Mouse (Mus musculus) intestine, embryonic 15.5 days (tissue): ENCODE data around the gene Kif5c. TPM values are rescaled to one million over a fixed set of nuclear protein-coding genes. Genes with fewer than 3 reads are reported as not detected.

Source experiments
- ATAC-seq: fragments of 200-750 bp; cut with Nextera tagmentation; 2 replicates; pipeline ENCODE4 v1.8.0; 2017; ENCODE audit warnings: moderate TSS enrichment, moderate library complexity
- H3K27ac ChIP-seq: fragments of 300-500 bp; sonication (generic); 2 replicates; pipeline ENCODE4 v1.5.1; 2015; ENCODE audit warnings: mild to moderate bottlenecking, inconsistent platforms
- H3K27me3 ChIP-seq: fragments of 300-500 bp; sonication (generic); replicated peaks from 2 replicates; pipeline ENCODE4 v1.6.1; 2015; ENCODE audit warnings: inconsistent platforms
- H3K36me3 ChIP-seq: fragments of 300-500 bp; sonication (generic); 2 replicates; pipeline ENCODE4 v1.6.1; 2015; ENCODE audit warnings: inconsistent platforms
- H3K4me1 ChIP-seq: fragments of 300-500 bp; sonication (generic); replicated peaks from 2 replicates; pipeline ENCODE4 v1.6.1; 2015; ENCODE audit warnings: inconsistent platforms
- H3K4me2 ChIP-seq: fragments of 300-500 bp; sonication (generic); replicated peaks from 2 replicates; pipeline ENCODE4 v1.6.1; 2015; ENCODE audit warnings: mild to moderate bottlenecking, inconsistent platforms
- H3K4me3 ChIP-seq: fragments of 300-500 bp; sonication (generic); replicated peaks from 2 replicates; pipeline ENCODE4 v1.5.1; 2015; ENCODE audit warnings: inconsistent platforms
- H3K9ac ChIP-seq: fragments of 300-500 bp; sonication (generic); 2 replicates; pipeline ENCODE4 v1.6.1; 2015; ENCODE audit warnings: inconsistent platforms
- H3K9me3 ChIP-seq: fragments of 300-500 bp; sonication (generic); 2 replicates; pipeline ENCODE4 v1.6.1; 2016; ENCODE audit warnings: inconsistent platforms
- WGBS: fragments of 180-500 bp; shearing (Covaris S2); methylation state at CpG from one replicate; pipeline ENCODE4 v1.1.7; 2015; 5-methylcytosine and 5-hydroxymethylcytosine counted together
- polyA plus RNA-seq: library from polyadenylated mRNA; unstranded; fragments of >200 nt; fragmentation: Nextera tagmentation; extraction: Ambion mirVana; gene quantifications from 2 replicates; pipeline ENCODE4 v1.2.1, GENCODE M21; 2015

The Kif5c gene
- polyA plus RNA-seq, 1 experiment from 2014 or later, result 8.2 TPM

DNA sequence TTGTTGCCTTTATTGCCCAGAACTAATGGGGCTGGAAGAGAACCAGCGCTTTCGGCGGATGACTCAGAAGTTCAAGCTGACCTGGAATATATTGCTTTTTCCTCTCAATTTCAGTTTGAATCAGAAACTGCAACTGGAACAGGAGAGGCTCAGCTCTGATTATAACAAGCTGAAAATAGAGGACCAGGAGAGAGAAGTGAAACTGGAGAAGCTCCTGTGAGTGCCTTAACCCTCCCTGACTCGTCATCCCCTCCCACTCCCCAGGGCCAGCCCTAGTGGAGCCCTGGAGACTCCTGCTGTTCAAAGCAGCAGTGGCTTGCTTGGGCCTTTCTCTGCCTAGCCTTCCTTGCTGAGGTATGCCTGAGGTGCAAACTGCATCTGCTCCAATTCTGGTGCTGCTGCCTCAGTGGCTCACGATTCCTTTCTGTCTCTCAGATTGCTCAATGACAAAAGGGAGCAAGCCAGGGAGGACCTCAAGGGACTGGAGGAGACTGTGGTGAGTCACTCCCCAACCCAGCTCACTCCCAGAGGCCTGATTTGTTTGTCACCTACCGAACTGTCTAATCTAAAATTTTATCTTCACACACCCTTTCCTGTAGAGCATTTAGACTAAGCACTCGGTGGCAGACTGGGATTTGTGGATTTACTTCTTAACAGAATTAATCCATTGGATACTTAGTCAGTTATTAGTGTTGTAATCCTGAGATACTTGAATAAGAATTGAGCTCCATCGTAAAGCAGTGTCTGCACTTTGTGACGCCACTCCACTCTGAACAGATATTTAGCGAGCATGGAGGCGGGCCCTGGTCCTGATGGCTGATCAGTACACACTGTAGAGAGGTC lies 125.4 kb downstream of the Kif5c start:
- H3K4me3 ChIP-seq, result no peak overlapping the region
- no peaks in the 10 kb centered on the region for H3K36me3 ChIP-seq
- H3K9ac ChIP-seq, result no peak overlapping the region
- peak overlapping the region; percentile 30; the same call in 1 of the 2 replicates for H3K4me2 ChIP-seq
- no peaks in the 10 kb centered on the region for H3K9me3 ChIP-seq
- ATAC-seq, result peak; percentile 25; the same call in 1 of the 2 replicates
- H3K27ac ChIP-seq, result 0 out of 2 replicates have a peak overlapping the region, but pooled peaks have one; percentile 22
- no peaks in the 10 kb centered on the region for H3K27me3 ChIP-seq
- WGBS, result 48% methylated on average over 11 of the region's 11 CpGs
- peaks cover 14% of the 10 kb centered on the region for H3K4me1 ChIP-seq

DNA sequence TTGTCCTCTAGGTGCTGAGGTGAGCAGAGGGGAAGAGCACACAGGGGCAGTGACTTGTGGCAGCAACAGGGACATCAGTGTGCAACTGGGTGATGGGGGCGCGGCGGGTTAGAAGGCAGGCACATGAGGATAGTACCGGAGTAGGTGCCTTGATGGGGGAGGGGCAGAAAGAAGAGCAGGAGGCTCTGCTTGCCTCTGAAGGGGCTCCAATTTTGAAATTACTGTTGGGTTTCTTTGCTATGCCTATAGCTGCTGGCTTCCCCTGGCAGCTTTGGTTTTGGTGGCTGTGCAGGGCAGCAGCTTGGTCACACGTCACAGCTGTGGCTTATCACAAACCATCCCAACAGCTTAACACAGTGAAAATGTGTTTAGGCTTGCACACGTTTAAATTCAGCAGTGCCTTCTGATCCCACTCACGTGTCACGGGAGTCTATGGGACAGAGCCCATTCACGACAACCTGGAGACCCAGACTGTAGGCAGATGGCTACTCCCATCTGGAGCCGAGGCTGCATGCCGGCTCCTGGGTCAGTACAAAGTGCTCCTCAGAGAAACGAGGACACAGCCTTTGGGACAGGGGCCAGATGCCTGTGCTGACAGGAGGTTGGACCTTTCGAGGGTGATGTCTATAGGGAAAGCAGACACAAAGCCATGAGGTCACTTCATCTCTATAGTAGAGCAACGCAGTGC lies 126.1 kb downstream of the Kif5c start:
- ATAC-seq, result no peak
- 0 out of 2 replicates have a peak overlapping the region, but pooled peaks have one; percentile 9 for H3K4me2 ChIP-seq
- no peak overlapping the region for H3K27ac ChIP-seq
- H3K9me3 ChIP-seq, result no peaks in the 10 kb centered on the region
- H3K9ac ChIP-seq, result no peak overlapping the region
- H3K4me3 ChIP-seq, result no peak overlapping the region
- peaks cover 14% of the 10 kb centered on the region for H3K4me1 ChIP-seq
- H3K27me3 ChIP-seq, result no peaks in the 10 kb centered on the region
- WGBS, result 64% methylated on average over 14 of the region's 14 CpGs
- H3K36me3 ChIP-seq, result no peaks in the 10 kb centered on the region

DNA sequence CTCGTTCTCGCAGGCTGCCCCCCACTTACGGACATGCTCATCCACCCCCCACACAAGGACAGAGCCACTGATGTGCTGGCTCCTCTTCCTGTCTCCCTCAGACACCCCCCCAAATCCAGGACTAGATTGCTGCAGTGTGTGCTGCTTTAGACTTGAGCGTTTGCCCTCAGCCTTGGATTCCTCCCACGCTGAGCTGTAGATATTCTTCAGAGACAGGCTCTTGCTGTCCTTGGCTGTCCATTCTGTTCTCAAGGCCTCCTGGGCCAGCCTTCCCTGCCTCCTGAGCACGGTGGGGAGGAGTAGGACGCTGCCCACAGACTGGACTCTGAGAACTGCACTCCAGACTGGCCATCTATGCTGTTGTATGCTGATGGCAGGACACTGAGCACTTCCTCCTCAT lies 127.8 kb downstream of the Kif5c start:
- Histone ChIP-seq H3K36me3 (no peaks in the 10 kb centered on the region), H3K27me3 (no peaks in the 10 kb centered on the region), H3K9me3 (no peaks in the 10 kb centered on the region), H3K27ac (no peak overlapping the region), H3K4me1 (peaks cover 13% of the 10 kb centered on the region), H3K4me3 (no peak overlapping the region), H3K9ac (no peak overlapping the region), H3K4me2 (no peak overlapping the region)
- no peak for ATAC-seq
- 70% methylated on average over 7 of the region's 7 CpGs for WGBS

DNA sequence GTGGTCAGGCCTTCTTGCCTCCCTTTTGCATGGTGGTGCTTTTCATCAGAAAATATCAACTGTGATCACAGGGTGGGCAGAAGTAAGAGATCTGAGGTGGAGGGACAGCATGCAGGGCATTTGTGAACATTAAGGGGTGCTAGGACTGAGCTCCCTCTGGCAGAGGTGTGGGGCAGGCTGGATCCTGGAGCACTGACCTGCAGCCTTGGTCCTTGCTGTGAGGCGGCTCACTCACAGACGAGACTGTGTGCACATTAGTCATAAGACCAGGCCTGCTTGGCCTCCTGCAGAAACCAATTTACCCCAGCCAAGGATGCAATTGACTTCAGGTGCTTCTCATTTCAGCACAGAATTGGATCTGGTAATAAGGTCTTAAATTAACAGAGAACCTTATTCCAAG lies 128.6 kb downstream of the Kif5c start:
- Histone ChIP-seq H3K4me1 (peaks cover 11% of the 10 kb centered on the region), H3K27ac (no peak overlapping the region), H3K27me3 (no peaks in the 10 kb centered on the region), H3K36me3 (no peaks in the 10 kb centered on the region), H3K4me3 (no peak overlapping the region), H3K9ac (no peak overlapping the region), H3K9me3 (no peaks in the 10 kb centered on the region), H3K4me2 (no peak overlapping the region)
- WGBS, result 81% methylated on average over 2 of the region's 2 CpGs
- no peak for ATAC-seq

DNA sequence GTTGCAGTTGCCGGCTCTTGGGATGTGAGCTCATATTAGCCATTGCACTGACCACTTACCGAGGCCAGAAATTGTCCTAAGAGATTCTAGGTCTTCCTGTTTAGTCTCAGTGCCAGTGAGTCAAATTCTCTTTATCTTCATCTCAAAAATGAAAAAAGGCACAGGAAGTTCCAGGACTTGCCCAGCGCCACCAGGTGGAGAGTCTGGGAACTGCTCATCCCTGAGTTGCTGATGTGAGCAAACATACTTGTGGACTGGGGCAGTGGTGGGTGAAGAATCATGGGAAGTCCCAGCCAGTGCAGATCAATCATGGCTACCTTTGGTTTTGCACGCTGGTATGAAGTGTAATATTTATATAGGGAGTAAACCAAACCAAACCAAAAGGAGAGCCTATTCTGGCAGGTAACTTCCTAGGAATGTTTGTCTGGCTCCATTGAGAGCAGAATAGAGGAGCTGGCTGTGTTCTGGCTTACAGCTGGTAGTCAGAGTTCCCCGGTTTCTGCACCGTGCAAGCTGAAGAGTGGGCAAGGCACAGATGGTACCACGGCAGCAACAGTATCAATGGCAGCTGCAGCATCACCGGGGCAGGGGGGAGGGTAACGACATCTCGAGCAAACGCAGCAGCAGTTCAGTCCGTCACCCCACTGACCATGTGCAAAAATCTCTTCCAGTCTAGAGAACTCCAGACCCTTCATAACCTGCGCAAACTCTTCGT lies 129.7 kb downstream of the Kif5c start:
- no peak overlapping the region for H3K4me3 ChIP-seq
- ATAC-seq, result no peak
- 75% methylated on average over 14 of the region's 14 CpGs for WGBS
- H3K4me1 ChIP-seq, result peaks cover 8% of the 10 kb centered on the region
- H3K9me3 ChIP-seq, result no peaks in the 10 kb centered on the region
- H3K27me3 ChIP-seq, result no peaks in the 10 kb centered on the region
- no peak overlapping the region for H3K4me2 ChIP-seq
- no peak overlapping the region for H3K27ac ChIP-seq
- H3K9ac ChIP-seq, result no peak overlapping the region
- no peaks in the 10 kb centered on the region for H3K36me3 ChIP-seq

DNA sequence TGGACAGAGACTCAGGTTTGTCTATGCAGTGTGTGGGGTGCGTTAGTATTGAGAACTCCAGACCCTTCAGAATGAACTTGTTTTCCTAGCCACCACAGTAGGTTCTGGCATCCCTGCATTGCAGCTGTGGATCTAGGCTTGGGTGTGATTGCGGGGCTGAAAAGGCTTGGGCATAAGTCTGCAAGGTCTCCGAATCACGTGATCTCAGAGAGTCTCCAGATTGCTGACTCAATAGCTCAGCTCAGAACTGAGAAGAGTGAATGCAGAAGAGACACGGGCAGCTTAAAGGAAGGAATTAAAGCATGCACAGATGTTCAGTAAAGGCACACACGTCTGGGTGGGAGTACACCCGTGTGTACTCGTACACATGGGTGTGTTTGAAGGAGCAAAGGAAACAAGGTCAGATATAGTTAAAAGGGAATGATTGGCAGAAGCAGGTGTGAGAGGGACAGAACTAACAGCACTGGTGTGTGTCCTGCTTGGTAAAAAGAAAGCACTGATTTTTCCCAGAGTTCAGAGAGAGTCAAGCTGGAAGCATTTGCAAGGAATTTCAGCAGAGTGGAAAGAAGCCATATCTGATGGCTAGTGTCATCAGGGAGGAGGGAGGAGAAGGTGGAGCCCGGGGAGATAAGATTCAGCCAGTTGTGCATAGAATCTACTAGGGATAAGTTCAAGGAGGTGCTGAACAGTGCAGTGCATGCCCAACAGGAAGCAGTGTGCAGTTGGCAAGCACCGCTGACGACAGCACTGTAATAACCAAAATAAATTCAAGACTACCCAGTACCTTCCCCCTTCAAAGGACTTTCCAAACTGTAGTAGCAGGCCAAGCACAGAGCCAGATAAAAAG lies 130.9 kb downstream of the Kif5c start:
- Histone ChIP-seq H3K27ac (no peak overlapping the region), H3K9ac (no peak overlapping the region), H3K4me3 (no peak overlapping the region), H3K9me3 (no peaks in the 10 kb centered on the region), H3K36me3 (no peaks in the 10 kb centered on the region), H3K4me1 (peaks cover 2% of the 10 kb centered on the region), H3K4me2 (no peak overlapping the region), H3K27me3 (no peaks in the 10 kb centered on the region)
- 70% methylated on average over 11 of the region's 11 CpGs for WGBS
- ATAC-seq, result peak; percentile 52

DNA sequence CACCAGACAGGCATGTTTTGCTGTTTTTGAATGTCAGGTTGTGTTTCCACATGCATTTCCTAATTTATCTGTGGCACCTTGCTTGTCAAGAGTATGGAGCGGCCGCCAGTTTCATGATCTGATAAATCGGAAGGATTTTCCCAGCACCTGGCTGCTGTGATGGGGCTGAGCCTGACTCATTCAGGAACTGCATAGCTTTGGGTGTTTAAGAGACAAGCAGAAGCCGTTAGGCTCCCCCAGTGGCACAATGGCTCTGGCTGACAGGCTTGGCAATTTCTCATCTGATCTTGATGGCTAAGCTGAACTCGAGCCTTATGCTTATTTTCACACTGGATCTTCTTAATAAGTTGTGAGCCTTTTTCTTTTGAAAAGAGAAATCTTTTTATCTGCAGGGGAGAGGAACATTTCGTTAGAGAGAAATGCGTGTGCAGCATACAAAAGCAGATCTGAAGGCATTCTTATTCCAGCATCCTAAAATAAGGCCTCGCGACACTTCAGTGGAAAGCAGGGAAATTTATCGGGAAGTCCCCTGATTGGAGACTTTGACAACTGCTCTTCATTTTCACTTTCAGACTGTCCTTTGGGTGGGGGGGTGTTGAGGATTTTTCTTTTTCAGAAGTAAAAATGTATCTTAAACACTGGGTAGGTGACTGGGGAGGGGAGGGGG lies 132.6 kb downstream of the Kif5c start:
- 85% methylated on average over 10 of the region's 10 CpGs for WGBS
- H3K27me3 ChIP-seq, result no peaks in the 10 kb centered on the region

DNA sequence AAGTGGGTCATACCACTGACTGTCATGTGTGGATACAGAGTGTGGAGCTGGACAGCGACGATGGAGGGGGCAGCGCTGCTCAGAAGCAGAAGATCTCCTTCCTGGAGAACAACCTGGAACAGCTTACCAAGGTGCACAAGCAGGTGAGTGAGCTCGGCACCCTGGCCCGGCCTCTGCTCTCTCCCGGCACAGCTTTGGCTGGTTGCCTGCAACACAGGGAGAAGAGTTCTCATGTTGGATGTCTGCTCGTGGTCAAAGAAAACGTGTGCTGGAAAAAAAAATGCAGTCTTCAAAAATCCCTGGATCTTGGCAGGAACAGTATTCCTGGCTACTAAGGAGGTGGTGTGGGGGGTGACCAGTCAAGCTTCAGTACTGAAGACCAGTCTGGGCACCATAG lies 133.1 kb downstream of the Kif5c start:
- H3K27me3 ChIP-seq, result no peaks in the 10 kb centered on the region
- H3K4me3 ChIP-seq, result no peak overlapping the region
- H3K27ac ChIP-seq, result no peak overlapping the region
- H3K9me3 ChIP-seq, result no peaks in the 10 kb centered on the region
- no peaks in the 10 kb centered on the region for H3K36me3 ChIP-seq
- H3K4me2 ChIP-seq, result no peak overlapping the region
- H3K4me1 ChIP-seq, result no peaks in the 10 kb centered on the region
- no peak for ATAC-seq
- WGBS, result 78% methylated on average over 8 of the region's 8 CpGs
- H3K9ac ChIP-seq, result no peak overlapping the region

More for the DNA sequence above, 132.6 kb downstream of the Kif5c start:
- ATAC-seq, result no peak
- Histone ChIP-seq H3K27ac (no peak overlapping the region), H3K4me2 (no peak overlapping the region), H3K9me3 (no peaks in the 10 kb centered on the region), H3K9ac (no peak overlapping the region), H3K36me3 (no peaks in the 10 kb centered on the region), H3K4me3 (no peak overlapping the region), H3K4me1 (no peaks in the 10 kb centered on the region)

DNA sequence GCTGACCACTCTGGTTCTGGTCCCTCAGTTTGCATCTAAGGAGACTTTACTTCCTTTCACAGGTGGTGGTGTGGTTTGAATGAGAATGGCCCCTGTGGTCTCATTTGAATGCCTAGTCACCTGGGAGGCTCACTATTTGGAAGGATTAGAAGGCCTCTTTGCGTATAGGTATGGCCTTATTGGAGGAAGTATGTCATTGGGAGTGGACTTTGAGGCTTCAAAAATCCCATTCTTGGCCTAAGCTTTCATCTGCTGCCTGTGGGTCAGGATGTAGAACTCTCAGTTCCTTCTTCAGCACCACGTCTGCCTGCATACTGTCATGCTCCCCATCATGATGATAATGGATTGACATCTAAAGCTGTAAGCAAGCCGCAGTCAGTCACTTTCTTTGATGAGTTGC lies 134.0 kb downstream of the Kif5c start:
- ATAC-seq, result no peak
- H3K9ac ChIP-seq, result no peak overlapping the region
- no peaks in the 10 kb centered on the region for H3K9me3 ChIP-seq
- no peaks in the 10 kb centered on the region for H3K4me1 ChIP-seq
- H3K4me3 ChIP-seq, result no peak overlapping the region
- no peak overlapping the region for H3K27ac ChIP-seq
- H3K36me3 ChIP-seq, result no peaks in the 10 kb centered on the region
- H3K4me2 ChIP-seq, result no peak overlapping the region
- WGBS, result 91% methylated on average over 3 of the region's 3 CpGs
- no peaks in the 10 kb centered on the region for H3K27me3 ChIP-seq

DNA sequence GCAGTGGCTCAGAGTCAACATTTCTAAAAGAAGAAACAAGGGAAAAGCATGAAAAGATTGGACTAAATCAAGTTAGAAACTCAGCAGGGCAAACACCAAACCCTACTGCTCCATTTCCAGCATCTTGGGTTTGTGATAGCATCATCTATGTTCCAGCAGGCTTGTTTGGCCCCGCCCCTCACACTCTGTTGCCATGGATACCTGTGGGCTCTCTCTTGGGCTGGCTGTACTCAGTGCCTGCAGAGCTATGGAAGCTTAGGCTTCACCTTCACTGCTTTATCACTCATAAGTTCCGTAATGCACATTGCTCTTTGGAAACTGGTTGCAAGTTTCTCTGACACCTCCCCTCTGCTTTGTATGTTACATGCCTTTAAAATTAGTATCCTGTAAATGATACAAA lies 136.0 kb downstream of the Kif5c start:
- ATAC-seq, result no peak
- no peaks in the 10 kb centered on the region for H3K36me3 ChIP-seq

DNA sequence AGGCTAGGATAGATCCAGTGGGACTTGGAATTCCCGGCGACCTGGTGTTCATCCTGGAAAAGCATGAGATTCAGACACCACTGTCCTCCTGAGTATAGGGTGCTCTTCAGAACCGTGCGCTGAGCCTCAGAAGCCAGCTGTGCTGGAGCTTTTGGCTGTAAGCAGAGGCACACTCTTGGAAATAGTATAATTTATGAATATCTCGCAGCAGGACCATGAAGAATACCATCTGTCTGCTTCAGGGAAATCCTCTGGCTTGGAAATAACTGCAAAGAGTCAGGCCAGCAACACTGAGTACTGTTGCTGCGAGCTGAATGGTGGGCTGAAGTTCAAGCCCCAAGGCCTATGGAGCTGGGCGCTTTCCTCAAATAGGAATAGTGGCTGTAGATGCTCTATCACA lies 138.5 kb downstream of the Kif5c start:
- Histone ChIP-seq H3K4me3 (no peak overlapping the region), H3K27me3 (no peaks in the 10 kb centered on the region), H3K4me1 (no peaks in the 10 kb centered on the region), H3K9ac (no peak overlapping the region), H3K27ac (no peak overlapping the region), H3K36me3 (no peaks in the 10 kb centered on the region), H3K9me3 (no peaks in the 10 kb centered on the region), H3K4me2 (no peak overlapping the region)
- ATAC-seq, result 0 out of 2 replicates have a peak, but pooled peaks have one; percentile 34
- 63% methylated on average over 7 of the region's 7 CpGs for WGBS

More for the DNA sequence above, 136.0 kb downstream of the Kif5c start:
- H3K9me3 ChIP-seq, result no peaks in the 10 kb centered on the region
- no peaks in the 10 kb centered on the region for H3K4me1 ChIP-seq
- no peak overlapping the region for H3K4me3 ChIP-seq
- no peaks in the 10 kb centered on the region for H3K27me3 ChIP-seq
- 48% methylated on average over 2 of the region's 2 CpGs for WGBS
- H3K27ac ChIP-seq, result no peak overlapping the region
- no peak overlapping the region for H3K4me2 ChIP-seq
- no peak overlapping the region for H3K9ac ChIP-seq
